Mouse (Mus musculus): ENCODE results near the gene Kpna7. TPM values are rescaled to one million over a fixed set of nuclear protein-coding genes. Genes with fewer than 3 reads are reported as not detected.
A peak's percentile ranks its signal among the peaks of the same experiment; 100 is the strongest.
"Not testable (repeated sequence)": the region's sequence is repeated elsewhere in the genome, so short reads cannot be mapped to it uniquely, and the experiment has no call there.

The Kpna7 gene
- polyA plus RNA-seq, 1 experiment, result not detected

DNA sequence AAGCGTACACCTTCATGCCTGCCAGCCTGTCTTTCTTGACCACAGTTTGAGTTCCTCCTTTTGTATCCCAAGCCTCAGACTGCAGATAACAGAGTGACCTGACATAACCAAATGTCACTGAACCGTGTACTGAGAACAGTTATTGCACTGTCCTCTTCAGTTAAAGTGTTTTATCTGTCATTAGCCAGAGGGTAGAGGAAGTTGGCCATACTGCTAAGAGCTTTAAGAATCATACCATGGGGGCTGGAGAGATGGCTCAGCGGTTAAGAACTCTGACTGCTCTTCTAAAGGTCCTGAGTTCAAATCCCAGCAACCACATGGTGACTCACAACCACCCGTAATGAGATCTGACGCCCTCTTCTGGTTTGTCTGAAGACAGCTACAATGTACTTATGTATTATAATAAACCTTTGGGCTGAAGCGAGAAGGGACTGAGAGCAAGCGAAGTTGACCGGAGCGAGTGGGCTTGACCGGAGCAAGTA, 14.6 kb upstream of the Kpna7 start:
- Histone ChIP-seq H3K79me2 (ENCODE audit: control insufficient read depth, insufficient read depth) (no peaks in the 10 kb centered on the region), H3K27me3 (ENCODE audit: control insufficient read depth, insufficient read depth, insufficient read length) (no peaks in the 10 kb centered on the region), H3K36me3 (ENCODE audit: control insufficient read depth, insufficient read depth) (peaks cover 36% of the 10 kb centered on the region), H3ac (ENCODE audit: control insufficient read depth, insufficient read length) (no peak overlapping the region), H3K4me2 (ENCODE audit: low read depth) (no peak overlapping the region), H3K4me3 (no peak overlapping the region)
- no peak for TF ChIP-seq USF1 (IDR thresholded peaks at IDR 0.05; ENCODE audit: low read depth)
- no peak for TF ChIP-seq TCF12 (IDR thresholded peaks at IDR 0.05; ENCODE audit: insufficient read depth, poor library complexity, severe bottlenecking)
- TF ChIP-seq SRF (IDR thresholded peaks at IDR 0.05; ENCODE audit: control insufficient read depth, insufficient read length, low read depth), result no peak
- TF ChIP-seq MAX (IDR thresholded peaks at IDR 0.05; ENCODE audit: low read depth), result no peak
- no peak for TF ChIP-seq MYOG (IDR thresholded peaks at IDR 0.05; ENCODE audit: control insufficient read depth in 1 of 3, insufficient read depth in 1 of 3, insufficient read length in 2 of 3, low read depth in 2 of 3)
- no peak for TF ChIP-seq POLR2A (IDR thresholded peaks at IDR 0.05; ENCODE audit: insufficient read length, low read depth)
- no peak for TF ChIP-seq TCF3 (IDR thresholded peaks at IDR 0.05; ENCODE audit: insufficient read length, low read depth)
- no peak for TF ChIP-seq CEBPB (IDR thresholded peaks at IDR 0.05; ENCODE audit: insufficient read depth, poor library complexity, severe bottlenecking)
- no peak for TF ChIP-seq POLR2AphosphoS2 (IDR thresholded peaks at IDR 0.05; ENCODE audit: insufficient read length, low read depth)
- no peak for TF ChIP-seq MYOD1 (IDR thresholded peaks at IDR 0.05; ENCODE audit: control insufficient read depth in 1 of 3, insufficient read length in 2 of 3, low read depth in 2 of 3)

DNA sequence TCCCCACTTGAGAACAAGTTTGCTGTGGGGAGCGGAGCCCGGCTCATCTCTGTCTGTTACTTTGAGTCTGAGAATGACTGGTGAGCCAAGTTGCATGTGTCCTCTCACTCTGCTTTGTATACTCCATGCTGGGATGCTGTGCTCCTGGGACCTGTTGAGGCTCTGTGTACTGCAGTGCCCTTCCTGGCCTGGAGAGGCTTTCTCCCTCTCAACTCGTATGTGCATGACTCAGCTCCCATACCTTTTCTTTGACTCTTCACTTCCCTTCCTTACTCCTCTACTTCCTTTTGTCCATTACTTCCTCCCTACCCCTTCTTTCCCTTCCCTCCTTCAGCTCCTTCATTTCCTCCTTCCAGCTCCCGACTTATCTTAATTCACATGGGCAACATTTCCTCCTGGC, 12.4 kb upstream of the Kpna7 start:
- H3K4me2 ChIP-seq (ENCODE audit: low read depth), result no peak overlapping the region
- peaks cover 29% of the 10 kb centered on the region for H3K36me3 ChIP-seq (ENCODE audit: control insufficient read depth, insufficient read depth)
- H3K27me3 ChIP-seq (ENCODE audit: control insufficient read depth, insufficient read depth, insufficient read length), result no peaks in the 10 kb centered on the region
- H3K4me3 ChIP-seq, result no peak overlapping the region
- no peak for TF ChIP-seq TCF12 (IDR thresholded peaks at IDR 0.05; ENCODE audit: insufficient read depth, poor library complexity, severe bottlenecking)
- no peak overlapping the region for H3ac ChIP-seq (ENCODE audit: control insufficient read depth, insufficient read length)
- no peaks in the 10 kb centered on the region for H3K79me2 ChIP-seq (ENCODE audit: control insufficient read depth, insufficient read depth)

GRCm38 (mm10) chr5:145089878-145090277, 6.0 kb upstream of the Kpna7 start:
- Histone ChIP-seq H3ac (ENCODE audit: control insufficient read depth, insufficient read length) (no peak overlapping the region), H3K27me3 (ENCODE audit: control insufficient read depth, insufficient read depth, insufficient read length) (no peaks in the 10 kb centered on the region), H3K79me2 (ENCODE audit: control insufficient read depth, insufficient read depth) (peaks cover 58% of the 10 kb centered on the region), H3K4me2 (ENCODE audit: low read depth) (no peak overlapping the region), H3K4me3 (no peak overlapping the region), H3K36me3 (ENCODE audit: control insufficient read depth, insufficient read depth) (peaks cover 10% of the 10 kb centered on the region)
- no peak for TF ChIP-seq MAX (IDR thresholded peaks at IDR 0.05; ENCODE audit: low read depth)
- no peak for TF ChIP-seq USF1 (IDR thresholded peaks at IDR 0.05; ENCODE audit: low read depth)
- no peak for TF ChIP-seq POLR2A (IDR thresholded peaks at IDR 0.05; ENCODE audit: insufficient read length, low read depth)

GRCm38 (mm10) chr5:145088186-145088585, 4.4 kb upstream of the Kpna7 start:
- TF ChIP-seq MYOD1 (IDR thresholded peaks at IDR 0.05; ENCODE audit: control insufficient read depth in 1 of 3, insufficient read length in 2 of 3, low read depth in 2 of 3) (no peak), USF1 (IDR thresholded peaks at IDR 0.05; ENCODE audit: low read depth) (no peak), E2F4 (IDR thresholded peaks at IDR 0.05; ENCODE audit: insufficient read depth) (no peak), CEBPB (IDR thresholded peaks at IDR 0.05; ENCODE audit: insufficient read depth, poor library complexity, severe bottlenecking) (no peak), SRF (IDR thresholded peaks at IDR 0.05; ENCODE audit: control insufficient read depth, insufficient read length, low read depth) (no peak), TCF3 (IDR thresholded peaks at IDR 0.05; ENCODE audit: insufficient read length, low read depth) (no peak), MAX (IDR thresholded peaks at IDR 0.05; ENCODE audit: low read depth) (no peak)
- no peak overlapping the region for H3K4me3 ChIP-seq
- H3K36me3 ChIP-seq (ENCODE audit: control insufficient read depth, insufficient read depth), result peaks cover 6% of the 10 kb centered on the region
- H3ac ChIP-seq (ENCODE audit: control insufficient read depth, insufficient read length), result no peak overlapping the region
- no peak overlapping the region for H3K4me2 ChIP-seq (ENCODE audit: low read depth)
- H3K79me2 ChIP-seq (ENCODE audit: control insufficient read depth, insufficient read depth), result peaks cover 69% of the 10 kb centered on the region
- H3K27me3 ChIP-seq (ENCODE audit: control insufficient read depth, insufficient read depth, insufficient read length), result no peaks in the 10 kb centered on the region

GRCm38 (mm10) chr5:145084822-145085221, 992 bp upstream of the Kpna7 start:
- H3K4me2 ChIP-seq (ENCODE audit: low read depth), result peak overlapping the region; percentile 81
- no peaks in the 10 kb centered on the region for H3K27me3 ChIP-seq (ENCODE audit: control insufficient read depth, insufficient read depth, insufficient read length)
- no peaks in the 10 kb centered on the region for H3K36me3 ChIP-seq (ENCODE audit: control insufficient read depth, insufficient read depth)
- peak overlapping the region; percentile 77 for H3K4me3 ChIP-seq
- TF ChIP-seq TCF3 (IDR thresholded peaks at IDR 0.05; ENCODE audit: insufficient read length, low read depth) (no peak), MYOD1 (IDR thresholded peaks at IDR 0.05; ENCODE audit: control insufficient read depth in 1 of 3, insufficient read length in 2 of 3, low read depth in 2 of 3) (no peak), SRF (IDR thresholded peaks at IDR 0.05; ENCODE audit: control insufficient read depth, insufficient read length, low read depth) (no peak), MYOG (IDR thresholded peaks at IDR 0.05; ENCODE audit: control insufficient read depth in 1 of 3, insufficient read depth in 1 of 3, insufficient read length in 2 of 3, low read depth in 2 of 3) (no peak), MAX (IDR thresholded peaks at IDR 0.05; ENCODE audit: low read depth) (no peak), POLR2A (IDR thresholded peaks at IDR 0.05; ENCODE audit: insufficient read length, low read depth) (no peak), REST (IDR thresholded peaks at IDR 0.05; ENCODE audit: insufficient read depth, insufficient read length) (no peak), CEBPB (IDR thresholded peaks at IDR 0.05; ENCODE audit: insufficient read depth, poor library complexity, severe bottlenecking) (no peak), E2F4 (IDR thresholded peaks at IDR 0.05; ENCODE audit: insufficient read depth) (no peak), TCF12 (IDR thresholded peaks at IDR 0.05; ENCODE audit: insufficient read depth, poor library complexity, severe bottlenecking) (no peak), POLR2AphosphoS2 (IDR thresholded peaks at IDR 0.05; ENCODE audit: insufficient read length, low read depth) (no peak), USF1 (IDR thresholded peaks at IDR 0.05; ENCODE audit: low read depth) (no peak)
- no peak overlapping the region for H3ac ChIP-seq (ENCODE audit: control insufficient read depth, insufficient read length)
- peaks cover 58% of the 10 kb centered on the region for H3K79me2 ChIP-seq (ENCODE audit: control insufficient read depth, insufficient read depth)

DNA sequence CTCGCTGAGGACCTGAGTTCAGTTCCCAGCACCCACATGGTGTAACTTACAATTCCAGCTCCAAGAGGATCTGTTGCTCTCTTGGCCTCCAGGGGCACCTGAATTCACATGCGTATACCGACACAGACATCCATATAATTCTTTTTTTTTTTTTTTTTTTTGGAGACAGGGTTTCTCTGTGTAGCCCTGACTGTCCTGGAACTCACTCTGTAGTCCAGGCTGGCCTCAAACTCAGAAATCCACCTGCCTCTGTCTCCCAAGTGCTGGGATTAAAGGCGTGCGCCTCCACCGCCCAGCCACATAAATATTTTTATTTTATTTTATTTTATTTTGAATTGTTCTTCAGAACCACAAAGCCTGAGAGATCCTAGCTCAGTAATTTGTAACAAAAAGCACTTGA, 629 bp downstream of the Kpna7 start:
- H3ac ChIP-seq (ENCODE audit: control insufficient read depth, insufficient read length), result peak overlapping the region; percentile 70
- H3K4me2 ChIP-seq (ENCODE audit: low read depth), result peak overlapping the region; percentile 72
- H3K27me3 ChIP-seq (ENCODE audit: control insufficient read depth, insufficient read depth, insufficient read length); H3K36me3 ChIP-seq (ENCODE audit: control insufficient read depth, insufficient read depth): not testable (repeated sequence)
- H3K4me3 ChIP-seq, result peak overlapping the region; percentile 77
- peaks cover 42% of the 10 kb centered on the region for H3K79me2 ChIP-seq (ENCODE audit: control insufficient read depth, insufficient read depth)
